In genomic region chr17:47248053-47248452, GRCm38 (mm10) we compare ENCODE assay signal across 16 mouse cellular contexts.
DNase-seq lines count a peak whose midpoint lies in the region; ATAC-seq and TF ChIP-seq lines count a peak whose summit lies in the region.
"Had no signal": no experiment of that assay in that cellular context is flagged by ENCODE, and none has a peak within 500 bp of the region (broad histone marks: within the 10 kb centered on the region; RNA-seq: fewer than 3 reads in every experiment).

No protein-coding gene starts in this region.

- peaks cover 7% of the 10 kb centered on the region; the same call in 1 of the 2 replicates for H3K4me1 ChIP-seq in liver, adult 2 months (ENCODE audit: control insufficient read depth, insufficient read depth, low read length)
- H3K4me1 ChIP-seq in hindbrain, embryonic 13.5 days (replicated peaks): peaks cover 26% of the 10 kb centered on the region
- H3K4me1 ChIP-seq in intestine, postnatal 0 days (replicated peaks; ENCODE audit: control insufficient read depth, insufficient read depth, low read length): no peaks in the 10 kb centered on the region

- DNase-seq in frontal cortex, postnatal 14 days (ENCODE audit: low spot score in 2 of 2): no peak
- peak; percentile 36 for DNase-seq in liver, adult 2 months (ENCODE audit: extremely low read depth, low read depth, low spot score)
- no peak for DNase-seq in liver
- peak; percentile 58 for DNase-seq in gastrocnemius, postnatal 14 days
- DNase-seq in lung, postnatal 36 days: peak; percentile 37
- DNase-seq: adrenal gland, adult 8-10 months; cerebellum, adult 9-11 months; left cerebral cortex, postnatal 4 days; liver, postnatal 0 days; thymus, adult 2 months had no signal

- no peak overlapping the region for H3K27ac ChIP-seq in liver, adult 2 months (replicated peaks; ENCODE audit: insufficient read depth, low read depth, low read length)
- no peak overlapping the region for H3K27ac ChIP-seq in hindbrain, embryonic 13.5 days
- no peak overlapping the region for H3K27ac ChIP-seq in intestine, postnatal 0 days (ENCODE audit: low read depth, low read length)
- H3K27ac ChIP-seq: embryonic facial prominence, embryonic 13.5 days; hindbrain, embryonic 12.5 days; kidney, embryonic 15.5 days had no signal

- no peaks in the 10 kb centered on the region for H3K36me3 ChIP-seq in liver, adult 2 months (ENCODE audit: control insufficient read depth, insufficient read depth, low read length)
- peaks cover 15% of the 10 kb centered on the region for H3K36me3 ChIP-seq in hindbrain, embryonic 13.5 days
- H3K36me3 ChIP-seq in intestine, postnatal 0 days (ENCODE audit: control insufficient read depth, insufficient read depth): no peaks in the 10 kb centered on the region

- H3K27me3 ChIP-seq in liver, adult 2 months (ENCODE audit: control insufficient read depth, insufficient read depth, low read length): no peaks in the 10 kb centered on the region
- H3K27me3 ChIP-seq in hindbrain, embryonic 13.5 days: no peaks in the 10 kb centered on the region
- no peaks in the 10 kb centered on the region for H3K27me3 ChIP-seq in intestine, postnatal 0 days (replicated peaks; ENCODE audit: control insufficient read depth, insufficient read depth, low read length)
- H3K27me3 ChIP-seq: embryonic facial prominence, embryonic 13.5 days; hindbrain, embryonic 12.5 days; kidney, embryonic 15.5 days had no signal

- no peak overlapping the region for H3K4me3 ChIP-seq in liver, adult 2 months (ENCODE audit: insufficient read depth, low read depth, low read length)
- H3K4me3 ChIP-seq in hindbrain, embryonic 13.5 days: no peak overlapping the region
- no peak overlapping the region for H3K4me3 ChIP-seq in intestine, postnatal 0 days (ENCODE audit: low read depth, low read length)
- H3K4me3 ChIP-seq: embryonic facial prominence, embryonic 13.5 days; hindbrain, embryonic 12.5 days; kidney, embryonic 15.5 days had no signal

- ATAC-seq in frontal cortex, adult (ENCODE audit: low TSS enrichment): peak; percentile 89
- no peak for ATAC-seq in hindbrain, embryonic 13.5 days (ENCODE audit: low FRiP score)
- ATAC-seq in intestine, postnatal 0 days: no peak
- ATAC-seq: liver, postnatal 0 days had no signal

- TF ChIP-seq CTCF in liver, adult 2 months (IDR thresholded peaks at IDR 0.05; ENCODE audit: low read depth, low read length): no peak
- no peak for TF ChIP-seq CTCF in intestine, postnatal 0 days (IDR thresholded peaks at IDR 0.05; ENCODE audit: low read depth)

- no peak overlapping the region for H3K9ac ChIP-seq in liver, adult 2 months (ENCODE audit: low read depth, low read length)
- no peak overlapping the region for H3K9ac ChIP-seq in hindbrain, embryonic 13.5 days
- H3K9ac ChIP-seq in intestine, postnatal 0 days (ENCODE audit: low read depth, low read length): no peak overlapping the region
- H3K9ac ChIP-seq: embryonic facial prominence, embryonic 13.5 days; hindbrain, embryonic 12.5 days; kidney, embryonic 15.5 days; liver, postnatal 0 days had no signal

- 55% methylated on average over 3 of the region's 3 CpGs for WGBS in liver, adult 2 months
- WGBS in hindbrain, embryonic 13.5 days: 89% methylated on average over 3 of the region's 3 CpGs
- 68% methylated on average over 3 of the region's 3 CpGs for WGBS in intestine, postnatal 0 days

- no peak for TF ChIP-seq POLR2A in liver, adult 2 months (IDR thresholded peaks at IDR 0.05; ENCODE audit: extremely low read depth, insufficient read depth, low read length)

- H3K79me2 ChIP-seq in liver, adult 2 months (ENCODE audit: control insufficient read depth, insufficient read depth, low read length): no peaks in the 10 kb centered on the region

- intact Hi-C loops in gastrocnemius, postnatal 14 days (cut with DNase I; ENCODE audit: low total_unique reads): no loop called here

- no peaks in the 10 kb centered on the region for H3K9me3 ChIP-seq in hindbrain, embryonic 13.5 days
- H3K9me3 ChIP-seq in intestine, postnatal 0 days (ENCODE audit: control insufficient read depth): no peaks in the 10 kb centered on the region
- H3K9me3 ChIP-seq: embryonic facial prominence, embryonic 13.5 days; hindbrain, embryonic 12.5 days; kidney, embryonic 15.5 days had no signal

- no peak overlapping the region for H3K4me2 ChIP-seq in hindbrain, embryonic 13.5 days
- H3K4me2 ChIP-seq in intestine, postnatal 0 days (replicated peaks; ENCODE audit: low read depth): no peak overlapping the region
- H3K4me2 ChIP-seq: embryonic facial prominence, embryonic 13.5 days; hindbrain, embryonic 12.5 days; kidney, embryonic 15.5 days had no signal

Comparison
In these comparisons a context has a peak if more than half of its experiments do, and no peak if none do; other contexts are left out.
1. DNase-seq: peak in liver, adult 2 months (single experiment), gastrocnemius, postnatal 14 days (single experiment) and lung, postnatal 36 days (single experiment); none in frontal cortex, postnatal 14 days (0 of 2) and liver (single experiment).